Mouse (Mus musculus) spleen, adult 2 months (tissue): ENCODE results near the gene Mpig6b.

Source experiments
- CTCF ChIP-seq: fragments of 200-500 bp; IDR thresholded peaks from 2 replicates; pipeline ENCODE4 v1.5.1; 2011; ENCODE audit warnings: mild to moderate bottlenecking, inconsistent platforms; ENCODE audit not compliant: insufficient read depth, insufficient read length, insufficient replicate concordance; ENCODE audit errors: extremely low read depth
- POLR2A ChIP-seq: fragments of 200-500 bp; IDR thresholded peaks from 2 replicates; pipeline ENCODE4 v1.6.1; 2011; ENCODE audit warnings: low read depth, low read length, inconsistent platforms

- TF ChIP-seq POLR2A, result no peak
- no peak for TF ChIP-seq CTCF
Measured at GRCm38 (mm10) chr17:35092403-35093198, 26.6 kb upstream of the Mpig6b start.
